Mouse (Mus musculus): ENCODE measurements around the gene Gm9918.

DNA sequence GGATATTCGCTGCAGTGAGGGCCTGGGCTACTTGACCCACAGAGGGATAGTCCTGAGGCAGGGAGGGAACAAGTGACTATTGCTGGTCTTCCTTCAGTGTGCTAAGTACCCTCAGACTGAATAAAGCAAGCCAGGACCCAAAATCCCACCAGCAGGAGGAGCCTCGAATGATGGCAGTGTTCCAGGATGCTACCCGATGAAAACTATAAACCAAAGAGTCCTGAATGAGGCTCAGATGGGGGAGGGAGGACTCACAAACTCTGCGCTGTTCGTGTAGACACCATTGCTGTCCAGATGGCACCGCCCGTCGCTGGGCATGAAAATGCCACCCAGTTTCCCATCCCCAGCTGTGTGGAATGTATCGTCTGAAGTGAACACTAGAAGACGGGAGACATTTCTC, 48.0 kb upstream of the Gm9918 start:
- TF ChIP-seq POLR2A (IDR thresholded peaks at IDR 0.05; ENCODE audit: low read depth, low read length) (no peak), CTCF (IDR thresholded peaks at IDR 0.05; ENCODE audit: extremely low read depth, insufficient read depth, insufficient read length, insufficient replicate concordance) (no peak)
